Mouse (Mus musculus): ENCODE data around the gene Isg20.

Isg20 gene

DNA sequence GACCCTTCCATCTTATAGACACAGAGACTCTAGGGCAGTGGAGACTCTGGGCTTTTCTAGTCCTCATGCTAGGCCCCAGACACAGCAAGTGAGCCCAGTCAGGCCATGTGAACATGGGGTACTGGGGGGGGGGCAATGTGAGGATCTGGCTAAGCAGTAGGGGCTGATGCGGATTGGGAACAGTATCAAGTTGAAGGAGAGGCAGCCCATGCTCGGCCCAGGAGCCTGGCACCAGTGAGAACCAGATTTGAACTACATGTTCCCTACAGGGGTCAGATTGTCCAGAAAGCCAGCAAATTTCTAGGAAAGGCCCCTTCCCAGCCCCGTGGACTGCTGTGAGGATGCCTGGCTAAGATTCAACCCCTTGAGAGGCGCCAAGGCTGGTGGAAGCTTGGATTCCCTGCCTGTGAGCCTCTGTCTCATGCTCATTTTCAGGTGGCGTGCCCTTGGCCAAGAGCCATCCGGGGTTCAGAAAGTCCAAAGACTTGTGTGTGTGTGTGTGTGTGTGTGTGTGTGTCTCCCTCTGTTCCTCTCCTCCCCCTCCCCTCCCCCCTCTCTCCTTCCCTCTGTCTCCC is 45.4 kb downstream of the Isg20 start:
- DNase-seq (ENCODE audit: low spot score), result no peak

DNA sequence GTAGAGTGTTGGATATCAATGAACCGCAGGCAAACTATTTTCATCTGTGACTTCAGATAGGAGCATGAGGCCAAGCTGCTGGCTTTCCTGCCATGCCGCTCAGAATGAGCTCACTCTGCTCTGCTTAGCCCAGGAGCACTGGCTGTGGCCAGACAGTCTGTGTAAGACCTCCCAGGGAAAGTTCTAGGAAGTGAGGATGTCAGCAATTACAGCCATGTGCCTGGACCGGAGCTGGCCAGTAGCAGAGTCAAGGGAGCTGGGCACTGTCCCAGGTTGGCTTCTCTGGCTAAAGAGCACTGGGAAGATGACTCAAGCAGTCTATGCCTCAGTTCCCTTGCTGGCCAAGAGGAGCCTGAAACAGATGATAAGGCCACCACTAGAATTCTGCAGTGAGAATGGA is 50.7 kb downstream of the Isg20 start:
- no peak for DNase-seq (ENCODE audit: low spot score)

Measured in retina, embryonic 14.5 days (tissue).